Mouse (Mus musculus): Measurements from ENCODE around the gene Zfyve28. TPM values are rescaled to one million over a fixed set of nuclear protein-coding genes. Genes with fewer than 3 reads are reported as not detected.
A peak's percentile ranks its signal among the peaks of the same experiment; 100 is the strongest.

Gene Zfyve28
- polyA plus RNA-seq, 1 experiment from 2014 or later: 2.1 TPM

GRCm38 (mm10) chr5:34269197-34269920 lies 18.9 kb downstream of the Zfyve28 start:
- Histone ChIP-seq H3K36me3 (replicated peaks) (no peaks in the 10 kb centered on the region), H3K9me3 (no peaks in the 10 kb centered on the region), H3K27ac (no peak overlapping the region), H3K4me3 (replicated peaks) (no peak overlapping the region), H3K4me1 (no peaks in the 10 kb centered on the region), H3K27me3 (no peaks in the 10 kb centered on the region), H3K4me2 (no peak overlapping the region), H3K9ac (no peak overlapping the region)
- WGBS: 90% methylated on average over 16 of the region's 16 CpGs
- no peak for ATAC-seq (ENCODE audit: low FRiP score)

DNA sequence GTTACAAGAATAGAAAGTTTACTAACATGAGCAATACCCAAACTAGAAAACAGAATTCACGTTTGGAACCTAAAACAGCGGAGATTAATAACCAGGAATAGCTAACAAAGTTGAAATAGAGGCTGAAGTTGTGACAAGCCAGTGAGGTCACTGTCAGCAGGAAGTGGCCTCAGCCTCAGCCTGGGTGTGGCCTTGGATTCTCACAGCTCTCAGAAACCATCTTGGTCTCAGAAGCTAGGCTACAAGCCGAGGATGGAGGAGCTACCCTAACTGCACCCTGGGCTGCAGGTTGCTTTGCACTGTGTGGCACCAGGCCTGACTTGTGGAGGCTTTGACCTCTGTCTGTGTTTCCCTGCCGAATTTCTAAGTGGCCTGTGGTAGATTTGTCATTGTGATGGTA lies 22.2 kb downstream of the Zfyve28 start:
- Histone ChIP-seq H3K27me3 (no peaks in the 10 kb centered on the region), H3K9ac (no peak overlapping the region), H3K9me3 (no peaks in the 10 kb centered on the region), H3K4me2 (no peak overlapping the region), H3K36me3 (replicated peaks) (no peaks in the 10 kb centered on the region), H3K27ac (no peak overlapping the region), H3K4me3 (replicated peaks) (no peak overlapping the region), H3K4me1 (no peaks in the 10 kb centered on the region)
- 77% methylated on average over 4 of the region's 4 CpGs for WGBS
- no peak for ATAC-seq (ENCODE audit: low FRiP score)

DNA sequence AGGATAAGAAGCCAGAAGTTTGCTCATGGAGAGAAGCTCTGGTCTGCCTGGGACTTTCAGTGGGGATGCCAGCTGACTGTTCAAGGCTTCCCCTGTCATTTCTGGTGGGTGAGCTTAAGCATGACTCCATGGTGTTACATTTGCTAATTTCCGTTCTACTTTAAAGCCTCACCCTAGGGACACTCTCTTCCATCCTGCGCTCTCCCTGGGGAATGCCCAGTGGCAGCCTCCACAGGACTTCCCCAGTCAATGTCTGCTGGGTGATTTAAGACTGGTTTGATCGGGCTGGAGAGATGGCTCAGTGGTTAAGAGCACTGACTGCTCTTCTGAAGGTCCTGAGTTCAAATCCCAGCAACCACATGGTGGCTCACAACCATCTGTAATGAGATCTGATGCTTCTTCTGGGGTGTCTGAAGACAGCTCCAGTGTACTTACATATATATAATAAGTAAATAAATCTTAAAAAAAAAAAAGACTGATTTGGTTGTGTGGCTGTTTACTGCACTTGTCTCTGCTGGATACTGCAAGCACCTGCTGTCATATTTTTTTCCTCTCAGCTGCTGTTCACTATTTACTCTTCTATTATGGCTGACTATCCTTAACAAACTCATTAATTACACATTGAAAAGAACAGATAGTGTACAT lies 29.0 kb downstream of the Zfyve28 start:
- WGBS: 63% methylated on average over 3 of the region's 3 CpGs
- Histone ChIP-seq H3K4me3 (replicated peaks) (no peak overlapping the region), H3K4me2 (no peak overlapping the region), H3K27me3 (no peaks in the 10 kb centered on the region), H3K9ac (no peak overlapping the region), H3K9me3 (no peaks in the 10 kb centered on the region), H3K27ac (no peak overlapping the region), H3K4me1 (no peaks in the 10 kb centered on the region), H3K36me3 (replicated peaks) (no peaks in the 10 kb centered on the region)
- ATAC-seq (ENCODE audit: low FRiP score): no peak

DNA sequence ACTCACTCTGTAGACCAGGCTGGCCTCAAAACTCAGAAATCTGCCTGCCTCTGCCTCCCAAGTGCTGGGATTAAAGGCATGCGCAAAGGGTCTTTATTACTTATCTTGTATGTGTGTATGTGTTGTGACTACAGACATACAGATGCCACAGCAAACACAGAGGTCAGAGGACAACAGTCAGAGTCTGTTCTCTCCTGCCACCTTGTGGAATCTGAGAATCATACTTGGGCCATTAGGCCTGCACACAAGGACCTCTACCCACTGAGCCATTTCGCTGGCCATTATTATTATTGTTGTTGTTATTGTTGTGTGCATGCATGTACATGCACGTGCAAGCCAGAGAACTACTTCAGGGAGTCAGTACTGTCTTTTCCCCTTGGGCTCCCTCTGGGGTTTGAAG lies 33.1 kb downstream of the Zfyve28 start:
- Histone ChIP-seq H3K4me1 (peaks cover 30% of the 10 kb centered on the region), H3K36me3 (replicated peaks) (no peaks in the 10 kb centered on the region), H3K4me3 (replicated peaks) (no peak overlapping the region), H3K9me3 (no peaks in the 10 kb centered on the region), H3K9ac (no peak overlapping the region), H3K27me3 (no peaks in the 10 kb centered on the region), H3K4me2 (no peak overlapping the region), H3K27ac (no peak overlapping the region)
- no peak for ATAC-seq (ENCODE audit: low FRiP score)
- WGBS: 82% methylated on average over 3 of the region's 3 CpGs

DNA sequence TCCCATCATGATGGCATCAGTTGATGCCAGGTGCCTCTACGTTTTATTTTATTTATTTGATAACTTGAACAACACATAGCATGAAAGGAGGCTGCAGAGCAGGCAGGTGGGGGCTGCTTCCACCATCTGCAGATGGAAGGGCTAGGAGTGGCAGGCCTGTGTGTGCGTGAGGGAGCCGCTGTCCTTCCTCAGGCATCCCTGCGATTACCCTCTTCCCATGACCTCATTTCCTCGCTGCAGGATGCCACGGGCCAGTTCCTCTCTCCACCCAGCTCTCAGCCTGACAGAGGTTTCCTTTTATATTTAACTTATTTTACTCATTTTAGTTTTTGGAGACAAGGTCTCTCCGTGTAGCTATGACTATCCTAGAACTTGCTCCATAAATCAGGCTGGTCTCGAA lies 33.9 kb downstream of the Zfyve28 start:
- Histone ChIP-seq H3K9ac (no peak overlapping the region), H3K4me1 (peaks cover 36% of the 10 kb centered on the region), H3K27me3 (no peaks in the 10 kb centered on the region), H3K9me3 (no peaks in the 10 kb centered on the region), H3K4me2 (no peak overlapping the region), H3K36me3 (replicated peaks) (no peaks in the 10 kb centered on the region), H3K4me3 (replicated peaks) (no peak overlapping the region), H3K27ac (no peak overlapping the region)
- 82% methylated on average over 8 of the region's 8 CpGs for WGBS
- ATAC-seq (ENCODE audit: low FRiP score): no peak

GRCm38 (mm10) chr5:34252967-34253519 lies 35.2 kb downstream of the Zfyve28 start:
- ATAC-seq (ENCODE audit: low FRiP score): no peak
- Histone ChIP-seq H3K27me3 (no peaks in the 10 kb centered on the region), H3K4me2 (no peak overlapping the region), H3K36me3 (replicated peaks) (no peaks in the 10 kb centered on the region), H3K9me3 (no peaks in the 10 kb centered on the region), H3K27ac (peak overlapping the region; percentile 81), H3K9ac (no peak overlapping the region; the same call in 1 of the 2 replicates), H3K4me1 (peaks cover 36% of the 10 kb centered on the region), H3K4me3 (replicated peaks) (no peak overlapping the region)
- WGBS: 56% methylated on average over 4 of the region's 4 CpGs

DNA sequence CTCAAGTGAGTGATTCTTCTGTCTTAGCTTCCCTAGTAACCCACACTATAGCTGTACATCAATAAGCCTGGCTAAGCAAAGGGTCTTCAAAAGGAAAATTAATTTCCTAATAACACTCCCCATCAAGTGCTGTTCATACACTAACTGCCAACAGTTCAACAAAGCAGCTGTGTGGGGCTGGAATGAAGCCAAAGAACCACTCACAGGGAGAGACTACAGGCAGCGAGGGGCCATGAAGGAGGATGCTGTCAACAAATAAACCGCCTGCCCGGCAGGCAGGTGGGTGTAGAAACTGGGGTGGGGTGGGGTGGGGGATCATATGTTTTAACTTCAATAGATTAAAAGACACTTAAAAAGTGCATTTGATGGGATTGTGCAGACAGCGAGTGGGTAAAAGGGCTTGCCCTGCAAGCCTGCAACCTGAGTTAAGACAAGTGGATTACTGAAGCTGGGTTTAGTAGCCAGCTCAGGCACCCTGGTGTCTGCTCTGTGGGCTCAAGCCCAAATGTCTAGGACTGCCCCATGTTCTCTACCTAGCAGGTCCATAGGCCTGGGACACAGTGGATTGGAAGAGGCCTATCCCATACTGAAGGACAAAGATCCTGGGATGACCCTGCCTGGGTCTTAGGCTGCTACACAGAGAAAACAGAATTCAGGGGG lies 35.8 kb downstream of the Zfyve28 start:
- ATAC-seq (ENCODE audit: low FRiP score): peak; percentile 77
- no peaks in the 10 kb centered on the region for H3K36me3 ChIP-seq (replicated peaks)
- H3K4me2 ChIP-seq: peak overlapping the region; percentile 2; the same call in 1 of the 2 replicates
- 19% methylated on average over 4 of the region's 4 CpGs for WGBS
- H3K9me3 ChIP-seq: no peaks in the 10 kb centered on the region
- H3K27ac ChIP-seq: peak overlapping the region; percentile 81
- no peak overlapping the region for H3K4me3 ChIP-seq (replicated peaks)
- H3K4me1 ChIP-seq: peaks cover 36% of the 10 kb centered on the region
- H3K9ac ChIP-seq: no peak overlapping the region; the same call in 1 of the 2 replicates
- H3K27me3 ChIP-seq: no peaks in the 10 kb centered on the region

DNA sequence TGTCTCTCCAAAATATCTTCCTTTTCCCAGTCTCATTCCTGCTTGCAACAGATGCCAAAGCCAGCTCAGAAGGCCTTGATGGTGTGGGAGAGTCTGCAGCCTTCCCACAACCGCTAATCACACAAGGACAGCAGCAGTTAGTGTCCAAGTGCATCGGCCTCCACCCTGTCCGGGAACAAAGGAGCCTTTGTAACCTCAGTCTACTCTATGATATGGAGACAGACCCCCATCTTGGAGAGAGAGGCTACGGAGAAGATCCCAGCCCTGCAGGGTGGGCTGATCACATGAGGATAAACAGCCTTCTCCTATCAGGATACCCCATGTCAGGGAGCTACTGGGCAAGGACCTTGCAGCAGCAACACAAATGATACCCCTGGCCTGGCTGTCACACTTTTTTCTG lies 36.5 kb downstream of the Zfyve28 start:
- H3K27ac ChIP-seq: peak overlapping the region; percentile 81
- no peaks in the 10 kb centered on the region for H3K9me3 ChIP-seq
- 28% methylated on average over 4 of the region's 4 CpGs for WGBS
- H3K9ac ChIP-seq: no peak overlapping the region
- no peak overlapping the region for H3K4me2 ChIP-seq
- H3K4me1 ChIP-seq: peaks cover 36% of the 10 kb centered on the region
- no peaks in the 10 kb centered on the region for H3K27me3 ChIP-seq
- no peaks in the 10 kb centered on the region for H3K36me3 ChIP-seq (replicated peaks)
- no peak overlapping the region for H3K4me3 ChIP-seq (replicated peaks)
- ATAC-seq (ENCODE audit: low FRiP score): peak; percentile 53; the same call in 1 of the 2 replicates

- no peak overlapping the region for H3K27ac ChIP-seq
- no peak overlapping the region for H3K4me2 ChIP-seq
- ATAC-seq (ENCODE audit: low FRiP score): no peak
- H3K36me3 ChIP-seq (replicated peaks): no peaks in the 10 kb centered on the region
- 67% methylated on average over 3 of the region's 3 CpGs for WGBS
- H3K4me3 ChIP-seq (replicated peaks): no peak overlapping the region
- H3K4me1 ChIP-seq: peaks cover 36% of the 10 kb centered on the region
- H3K9ac ChIP-seq: no peak overlapping the region
- H3K9me3 ChIP-seq: no peaks in the 10 kb centered on the region
- no peaks in the 10 kb centered on the region for H3K27me3 ChIP-seq
Observed at GRCm38 (mm10) chr5:34250090-34250489, 38.2 kb downstream of the Zfyve28 start.

DNA sequence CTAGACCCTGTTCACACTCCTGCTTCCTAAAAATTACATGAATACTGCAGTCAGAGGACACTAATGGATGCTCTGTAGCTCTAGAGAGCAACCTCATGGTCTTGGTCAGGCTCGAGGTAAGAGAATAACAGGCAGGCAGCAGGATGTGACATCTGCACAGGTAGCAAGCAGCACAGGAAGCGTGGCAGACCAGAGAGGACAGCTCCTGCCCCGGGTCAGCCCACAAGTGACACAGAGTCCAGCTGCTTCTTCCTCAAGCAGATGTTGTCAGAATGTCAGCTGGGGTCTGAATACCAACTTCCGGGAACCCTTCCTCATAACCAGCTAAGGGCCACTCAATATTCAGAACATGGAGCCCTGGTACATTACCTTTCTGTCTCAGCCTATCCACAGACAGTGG lies 39.1 kb downstream of the Zfyve28 start:
- ATAC-seq (ENCODE audit: low FRiP score): no peak
- Histone ChIP-seq H3K4me2 (no peak overlapping the region), H3K4me1 (peaks cover 36% of the 10 kb centered on the region), H3K9me3 (no peaks in the 10 kb centered on the region), H3K9ac (no peak overlapping the region), H3K36me3 (replicated peaks) (no peaks in the 10 kb centered on the region), H3K4me3 (replicated peaks) (no peak overlapping the region), H3K27me3 (no peaks in the 10 kb centered on the region), H3K27ac (no peak overlapping the region)
- WGBS: 84% methylated on average over 4 of the region's 4 CpGs

DNA sequence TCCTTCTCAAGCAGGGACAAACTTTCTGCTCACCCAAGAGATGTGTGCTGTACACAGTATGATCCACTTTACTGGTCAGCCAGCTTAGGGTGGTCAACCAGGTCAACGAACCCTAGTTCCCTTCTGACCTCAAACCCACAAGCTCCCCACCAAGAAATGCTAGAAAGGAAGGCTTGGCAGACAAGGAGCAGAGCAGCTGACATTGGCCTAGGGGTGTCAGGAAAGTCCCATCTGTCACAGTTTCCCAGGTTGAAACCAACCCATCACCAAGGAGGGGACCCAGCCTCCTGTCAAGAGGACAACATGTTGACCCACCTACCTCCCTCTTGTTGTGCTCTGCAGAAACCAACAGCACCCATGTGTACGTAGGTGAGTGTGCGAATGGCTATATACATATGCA lies 41.8 kb downstream of the Zfyve28 start:
- H3K4me2 ChIP-seq: no peak overlapping the region
- no peaks in the 10 kb centered on the region for H3K9me3 ChIP-seq
- no peak overlapping the region for H3K9ac ChIP-seq
- 93% methylated on average over 3 of the region's 3 CpGs for WGBS
- H3K4me3 ChIP-seq (replicated peaks): no peak overlapping the region
- no peaks in the 10 kb centered on the region for H3K27me3 ChIP-seq
- H3K4me1 ChIP-seq: peaks cover 23% of the 10 kb centered on the region
- no peak for ATAC-seq (ENCODE audit: low FRiP score)
- no peaks in the 10 kb centered on the region for H3K36me3 ChIP-seq (replicated peaks)
- no peak overlapping the region for H3K27ac ChIP-seq

GRCm38 (mm10) chr5:34243062-34243461 lies 45.2 kb downstream of the Zfyve28 start:
- Histone ChIP-seq H3K9ac (no peak overlapping the region), H3K27me3 (no peaks in the 10 kb centered on the region), H3K4me3 (replicated peaks) (no peak overlapping the region), H3K4me2 (no peak overlapping the region), H3K4me1 (peaks cover 6% of the 10 kb centered on the region; the same call in 1 of the 2 replicates), H3K36me3 (replicated peaks) (no peaks in the 10 kb centered on the region), H3K9me3 (no peaks in the 10 kb centered on the region), H3K27ac (no peak overlapping the region)
- no peak for ATAC-seq (ENCODE audit: low FRiP score)
- 81% methylated on average over 5 of the region's 5 CpGs for WGBS

Data from forebrain, embryonic 12.5 days (tissue).